Mouse (Mus musculus): ENCODE measurements at regions not wholly inside any gene's neighbourhood (a gene's known extent, or its start where the extent isn't known, plus 50 kb on each side); places are given as distances from the start of the nearest gene placed in this dataset.

GRCm38 (mm10) chr13:99057293-99057588, 72.9 kb upstream of the 1700024P04Rik start:
- DNase-seq (ENCODE audit: low spot score) (no peak), ATAC-seq (replicated peaks; ENCODE audit: low FRiP score, low TSS enrichment, low read depth) (no peak)
- 46% methylated on average over 3 of the region's 3 CpGs for WGBS
- Histone ChIP-seq H3K9ac (ENCODE audit: low read length) (no peak overlapping the region), H3K4me3 (ENCODE audit: low read depth, low read length) (no peak overlapping the region), H3K36me3 (ENCODE audit: control insufficient read depth, insufficient read depth, low read length) (no peaks in the 10 kb centered on the region), H3K27ac (ENCODE audit: low read depth) (no peak overlapping the region), H3K4me1 (replicated peaks; ENCODE audit: control insufficient read depth, insufficient read depth, low read length) (peaks cover 19% of the 10 kb centered on the region), H3K4me2 (ENCODE audit: low read length) (no peak overlapping the region), H3K9me3 (ENCODE audit: control insufficient read depth, low read length) (no peaks in the 10 kb centered on the region), H3K27me3 (replicated peaks; ENCODE audit: control insufficient read depth, insufficient read depth, low read length) (no peaks in the 10 kb centered on the region)

GRCm38 (mm10) chr13:99056432-99057292, 72.3 kb upstream of the 1700024P04Rik start:
- no peak overlapping the region for H3K27ac ChIP-seq (ENCODE audit: low read depth)
- no peak overlapping the region for H3K4me2 ChIP-seq (ENCODE audit: low read length)
- H3K4me3 ChIP-seq (ENCODE audit: low read depth, low read length) = no peak overlapping the region
- no peaks in the 10 kb centered on the region for H3K27me3 ChIP-seq (replicated peaks; ENCODE audit: control insufficient read depth, insufficient read depth, low read length)
- H3K4me1 ChIP-seq (replicated peaks; ENCODE audit: control insufficient read depth, insufficient read depth, low read length) = peaks cover 19% of the 10 kb centered on the region
- no peaks in the 10 kb centered on the region for H3K9me3 ChIP-seq (ENCODE audit: control insufficient read depth, low read length)
- ATAC-seq (replicated peaks; ENCODE audit: low FRiP score, low TSS enrichment, low read depth) (no peak), DNase-seq (ENCODE audit: low spot score) (no peak)
- 58% methylated on average over 19 of the region's 19 CpGs for WGBS
- no peaks in the 10 kb centered on the region for H3K36me3 ChIP-seq (ENCODE audit: control insufficient read depth, insufficient read depth, low read length)
- H3K9ac ChIP-seq (ENCODE audit: low read length) = no peak overlapping the region

- peak overlapping the region; percentile 33; the same call in 1 of the 2 replicates for H3K27ac ChIP-seq (ENCODE audit: low read depth)
- no peak overlapping the region for H3K9ac ChIP-seq (ENCODE audit: low read length)
- ATAC-seq (replicated peaks; ENCODE audit: low FRiP score, low TSS enrichment, low read depth) (peak; percentile 77), DNase-seq (ENCODE audit: low spot score) (no peak)
- peaks cover 19% of the 10 kb centered on the region for H3K4me1 ChIP-seq (replicated peaks; ENCODE audit: control insufficient read depth, insufficient read depth, low read length)
- no peak overlapping the region for H3K4me3 ChIP-seq (ENCODE audit: low read depth, low read length)
- 37% methylated on average over 11 of the region's 11 CpGs for WGBS
- H3K36me3 ChIP-seq (ENCODE audit: control insufficient read depth, insufficient read depth, low read length) = no peaks in the 10 kb centered on the region
- no peaks in the 10 kb centered on the region for H3K27me3 ChIP-seq (replicated peaks; ENCODE audit: control insufficient read depth, insufficient read depth, low read length)
- no peaks in the 10 kb centered on the region for H3K9me3 ChIP-seq (ENCODE audit: control insufficient read depth, low read length)
- no peak overlapping the region for H3K4me2 ChIP-seq (ENCODE audit: low read length)
These were observed 71.4 kb upstream of the 1700024P04Rik start for GRCm38 (mm10) chr13:99055609-99056321.

- no peak for DNase-seq (ENCODE audit: low spot score)
- WGBS = 86% methylated on average over 1 of the region's 1 CpGs
These were observed 67.7 kb upstream of the 1700024P04Rik start for GRCm38 (mm10) chr13:99052076-99052475.

GRCm38 (mm10) chr13:99049699-99050098, 65.3 kb upstream of the 1700024P04Rik start:
- Histone ChIP-seq H3K9ac (ENCODE audit: low read length) (no peak overlapping the region), H3K27ac (ENCODE audit: low read depth) (no peak overlapping the region), H3K36me3 (ENCODE audit: control insufficient read depth, insufficient read depth, low read length) (no peaks in the 10 kb centered on the region), H3K27me3 (replicated peaks; ENCODE audit: control insufficient read depth, insufficient read depth, low read length) (no peaks in the 10 kb centered on the region), H3K4me2 (ENCODE audit: low read length) (no peak overlapping the region), H3K4me3 (ENCODE audit: low read depth, low read length) (no peak overlapping the region), H3K9me3 (ENCODE audit: control insufficient read depth, low read length) (no peaks in the 10 kb centered on the region), H3K4me1 (replicated peaks; ENCODE audit: control insufficient read depth, insufficient read depth, low read length) (no peaks in the 10 kb centered on the region)
- 38% methylated on average over 4 of the region's 4 CpGs for WGBS
- ATAC-seq (replicated peaks; ENCODE audit: low FRiP score, low TSS enrichment, low read depth) (no peak), DNase-seq (ENCODE audit: low spot score) (no peak)

More at GRCm38 (mm10) chr13:99052076-99052475, 67.7 kb upstream of the 1700024P04Rik start:
- H3K9ac ChIP-seq (ENCODE audit: low read length) = no peak overlapping the region
- H3K4me3 ChIP-seq (ENCODE audit: low read depth, low read length) = no peak overlapping the region
- H3K9me3 ChIP-seq (ENCODE audit: control insufficient read depth, low read length) = no peaks in the 10 kb centered on the region
- H3K36me3 ChIP-seq (ENCODE audit: control insufficient read depth, insufficient read depth, low read length) = no peaks in the 10 kb centered on the region
- no peaks in the 10 kb centered on the region for H3K27me3 ChIP-seq (replicated peaks; ENCODE audit: control insufficient read depth, insufficient read depth, low read length)
- H3K4me2 ChIP-seq (ENCODE audit: low read length) = no peak overlapping the region
- ATAC-seq (replicated peaks; ENCODE audit: low FRiP score, low TSS enrichment, low read depth) = no peak
- peaks cover 11% of the 10 kb centered on the region for H3K4me1 ChIP-seq (replicated peaks; ENCODE audit: control insufficient read depth, insufficient read depth, low read length)
- H3K27ac ChIP-seq (ENCODE audit: low read depth) = no peak overlapping the region

GRCm38 (mm10) chr13:99048651-99049100, 64.3 kb upstream of the 1700024P04Rik start:
- H3K9me3 ChIP-seq (ENCODE audit: control insufficient read depth, low read length) = no peaks in the 10 kb centered on the region
- no peaks in the 10 kb centered on the region for H3K4me1 ChIP-seq (replicated peaks; ENCODE audit: control insufficient read depth, insufficient read depth, low read length)
- no peak overlapping the region for H3K4me3 ChIP-seq (ENCODE audit: low read depth, low read length)
- no peak overlapping the region for H3K27ac ChIP-seq (ENCODE audit: low read depth)
- H3K4me2 ChIP-seq (ENCODE audit: low read length) = no peak overlapping the region
- DNase-seq (ENCODE audit: low spot score) (no peak), ATAC-seq (replicated peaks; ENCODE audit: low FRiP score, low TSS enrichment, low read depth) (no peak)
- H3K36me3 ChIP-seq (ENCODE audit: control insufficient read depth, insufficient read depth, low read length) = no peaks in the 10 kb centered on the region
- no peak overlapping the region for H3K9ac ChIP-seq (ENCODE audit: low read length)
- WGBS = 62% methylated on average over 5 of the region's 5 CpGs
- no peaks in the 10 kb centered on the region for H3K27me3 ChIP-seq (replicated peaks; ENCODE audit: control insufficient read depth, insufficient read depth, low read length)

- Histone ChIP-seq H3K9me3 (ENCODE audit: control insufficient read depth, low read length) (no peaks in the 10 kb centered on the region), H3K4me1 (replicated peaks; ENCODE audit: control insufficient read depth, insufficient read depth, low read length) (no peaks in the 10 kb centered on the region), H3K27ac (ENCODE audit: low read depth) (no peak overlapping the region), H3K27me3 (replicated peaks; ENCODE audit: control insufficient read depth, insufficient read depth, low read length) (no peaks in the 10 kb centered on the region), H3K9ac (ENCODE audit: low read length) (no peak overlapping the region), H3K36me3 (ENCODE audit: control insufficient read depth, insufficient read depth, low read length) (no peaks in the 10 kb centered on the region), H3K4me3 (ENCODE audit: low read depth, low read length) (no peak overlapping the region), H3K4me2 (ENCODE audit: low read length) (no peak overlapping the region)
- no peak for DNase-seq (ENCODE audit: low spot score)
- 77% methylated on average over 7 of the region's 7 CpGs for WGBS
- no peak for ATAC-seq (replicated peaks; ENCODE audit: low FRiP score, low TSS enrichment, low read depth)
These were observed 62.9 kb upstream of the 1700024P04Rik start for GRCm38 (mm10) chr13:99047219-99047618.

- Histone ChIP-seq H3K27ac (ENCODE audit: low read depth) (no peak overlapping the region), H3K27me3 (replicated peaks; ENCODE audit: control insufficient read depth, insufficient read depth, low read length) (no peaks in the 10 kb centered on the region), H3K4me1 (replicated peaks; ENCODE audit: control insufficient read depth, insufficient read depth, low read length) (no peaks in the 10 kb centered on the region), H3K9ac (ENCODE audit: low read length) (no peak overlapping the region), H3K36me3 (ENCODE audit: control insufficient read depth, insufficient read depth, low read length) (no peaks in the 10 kb centered on the region), H3K4me3 (ENCODE audit: low read depth, low read length) (no peak overlapping the region), H3K9me3 (ENCODE audit: control insufficient read depth, low read length) (no peaks in the 10 kb centered on the region), H3K4me2 (ENCODE audit: low read length) (no peak overlapping the region)
- WGBS = 83% methylated on average over 1 of the region's 1 CpGs
- no peak for DNase-seq (ENCODE audit: low spot score)
- no peak for ATAC-seq (replicated peaks; ENCODE audit: low FRiP score, low TSS enrichment, low read depth)
These were observed 62.4 kb upstream of the 1700024P04Rik start for GRCm38 (mm10) chr13:99046737-99047136.

All from intestine, embryonic 14.5 days (tissue).